Mouse (Mus musculus): Measurements from ENCODE around the gene Pcbp1. TPM values are rescaled to one million over a fixed set of nuclear protein-coding genes. Genes with fewer than 3 reads are reported as not detected.
"Not testable (repeated sequence)": the region's sequence is repeated elsewhere in the genome, so short reads cannot be mapped to it uniquely, and the experiment has no call there.

Pcbp1 gene
- polyA plus RNA-seq (2015; fragmentation: Nextera tagmentation; extraction: Ambion mirVana), result 454 and 479 TPM in 2 replicates

GRCm38 (mm10) chr6:86526032-86526960 lies at the start of gene Pcbp1:
TSS of gene Pcbp1 (minus strand) at chr6:86526321.
- under 1% methylated on average over 106 of the region's 120 CpGs for WGBS
- ATAC-seq (ENCODE audit: low FRiP score, low read depth), result peak; percentile 87
- Histone ChIP-seq H3K27ac (peak within 1 kb of the TSS; percentile 100), H3K36me3 (peaks cover 35% of the 10 kb centered on the region), H3K9ac (peak within 1 kb of the TSS; percentile 99), H3K4me2 (replicated peaks) (peak within 1 kb of the TSS; percentile 91), H3K27me3 (no peaks in the 10 kb centered on the region), H3K9me3 (no peaks in the 10 kb centered on the region), H3K4me3 (peak within 1 kb of the TSS; percentile 99), H3K4me1 (peaks cover 25% of the 10 kb centered on the region)

GRCm38 (mm10) chr6:86574495-86574894 lies 48.4 kb upstream of the Pcbp1 start:
- Histone ChIP-seq H3K4me3 (no peak overlapping the region), H3K4me1 (peaks cover 23% of the 10 kb centered on the region), H3K9ac (no peak overlapping the region), H3K36me3 (no peaks in the 10 kb centered on the region), H3K9me3 (no peaks in the 10 kb centered on the region), H3K4me2 (replicated peaks) (no peak overlapping the region), H3K27ac (no peak overlapping the region), H3K27me3 (no peaks in the 10 kb centered on the region)
- 91% methylated on average over 3 of the region's 3 CpGs for WGBS
- ATAC-seq (ENCODE audit: low FRiP score, low read depth), result no peak

GRCm38 (mm10) chr6:86570830-86571229 lies 44.7 kb upstream of the Pcbp1 start:
- Histone ChIP-seq H3K27me3 (no peaks in the 10 kb centered on the region), H3K4me2 (replicated peaks) (no peak overlapping the region), H3K4me1 (peaks cover 22% of the 10 kb centered on the region), H3K9ac (no peak overlapping the region), H3K36me3 (peaks cover 10% of the 10 kb centered on the region), H3K9me3 (no peaks in the 10 kb centered on the region), H3K4me3 (no peak overlapping the region), H3K27ac (no peak overlapping the region; the same call in 1 of the 2 replicates)
- 57% methylated on average over 9 of the region's 9 CpGs for WGBS
- ATAC-seq (ENCODE audit: low FRiP score, low read depth), result peak; percentile 61; the same call in 1 of the 2 replicates

GRCm38 (mm10) chr6:86569461-86569820 lies 43.3 kb upstream of the Pcbp1 start:
- Histone ChIP-seq H3K27ac (peak overlapping the region; percentile 44; the same call in 1 of the 2 replicates), H3K4me1 (peaks cover 22% of the 10 kb centered on the region), H3K27me3 (no peaks in the 10 kb centered on the region), H3K4me3 (no peak overlapping the region), H3K4me2 (replicated peaks) (no peak overlapping the region), H3K9me3 (no peaks in the 10 kb centered on the region), H3K9ac (no peak overlapping the region), H3K36me3 (peaks cover 23% of the 10 kb centered on the region)
- WGBS, result 38% methylated on average over 3 of the region's 3 CpGs
- ATAC-seq (ENCODE audit: low FRiP score, low read depth), result peak; percentile 44; the same call in 1 of the 2 replicates

GRCm38 (mm10) chr6:86568816-86569460 lies 42.8 kb upstream of the Pcbp1 start:
- Histone ChIP-seq H3K4me1 (peaks cover 22% of the 10 kb centered on the region), H3K4me2 (replicated peaks) (no peak overlapping the region), H3K4me3 (no peak overlapping the region), H3K9me3 (no peaks in the 10 kb centered on the region), H3K36me3 (peaks cover 27% of the 10 kb centered on the region), H3K27me3 (no peaks in the 10 kb centered on the region), H3K27ac (peak overlapping the region; percentile 44; the same call in 1 of the 2 replicates), H3K9ac (no peak overlapping the region)
- ATAC-seq (ENCODE audit: low FRiP score, low read depth), result no peak; the same call in 1 of the 2 replicates
- WGBS, result 53% methylated on average over 3 of the region's 3 CpGs

GRCm38 (mm10) chr6:86565782-86566181 lies 39.7 kb upstream of the Pcbp1 start:
- H3K4me2 ChIP-seq (replicated peaks), result no peak overlapping the region
- no peak overlapping the region for H3K9ac ChIP-seq
- H3K4me3 ChIP-seq, result no peak overlapping the region
- no peak overlapping the region for H3K27ac ChIP-seq
- H3K36me3 ChIP-seq, result peaks cover 54% of the 10 kb centered on the region
- WGBS, result 96% methylated on average over 2 of the region's 2 CpGs
- no peak for ATAC-seq (ENCODE audit: low FRiP score, low read depth)
- peaks cover 13% of the 10 kb centered on the region for H3K4me1 ChIP-seq
- no peaks in the 10 kb centered on the region for H3K9me3 ChIP-seq
- no peaks in the 10 kb centered on the region for H3K27me3 ChIP-seq

GRCm38 (mm10) chr6:86557182-86557581 lies 31.1 kb upstream of the Pcbp1 start:
- H3K4me1 ChIP-seq; H3K27me3 ChIP-seq; ATAC-seq (ENCODE audit: low FRiP score, low read depth); H3K27ac ChIP-seq; H3K4me3 ChIP-seq; H3K9me3 ChIP-seq; H3K4me2 ChIP-seq (replicated peaks); H3K9ac ChIP-seq: not testable (repeated sequence)
- WGBS, result 84% methylated on average over 1 of the region's 1 CpGs
- H3K36me3 ChIP-seq, result peaks cover 72% of the 10 kb centered on the region

- Histone ChIP-seq H3K4me2 (replicated peaks) (no peak overlapping the region), H3K27me3 (no peaks in the 10 kb centered on the region), H3K4me3 (no peak overlapping the region), H3K4me1 (no peaks in the 10 kb centered on the region), H3K36me3 (peaks cover 74% of the 10 kb centered on the region), H3K9me3 (no peaks in the 10 kb centered on the region), H3K27ac (no peak overlapping the region), H3K9ac (no peak overlapping the region)
- WGBS, result 93% methylated on average over 3 of the region's 3 CpGs
- no peak for ATAC-seq (ENCODE audit: low FRiP score, low read depth)
Measured at GRCm38 (mm10) chr6:86556345-86557058, 30.4 kb upstream of the Pcbp1 start.

GRCm38 (mm10) chr6:86550587-86550986 lies 24.5 kb upstream of the Pcbp1 start:
- 83% methylated on average over 1 of the region's 1 CpGs for WGBS
- peaks cover 80% of the 10 kb centered on the region for H3K36me3 ChIP-seq
- H3K27me3 ChIP-seq, result no peaks in the 10 kb centered on the region

GRCm38 (mm10) chr6:86547880-86548367 lies 21.8 kb upstream of the Pcbp1 start:
- ATAC-seq (ENCODE audit: low FRiP score, low read depth), result no peak
- no peak overlapping the region for H3K4me3 ChIP-seq
- no peak overlapping the region for H3K27ac ChIP-seq
- no peaks in the 10 kb centered on the region for H3K9me3 ChIP-seq
- H3K36me3 ChIP-seq, result peaks cover 75% of the 10 kb centered on the region
- H3K27me3 ChIP-seq, result no peaks in the 10 kb centered on the region
- 71% methylated on average over 8 of the region's 8 CpGs for WGBS
- no peak overlapping the region for H3K4me2 ChIP-seq (replicated peaks)
- no peaks in the 10 kb centered on the region for H3K4me1 ChIP-seq
- no peak overlapping the region for H3K9ac ChIP-seq

More at GRCm38 (mm10) chr6:86550587-86550986, 24.5 kb upstream of the Pcbp1 start:
- H3K4me1 ChIP-seq, result no peaks in the 10 kb centered on the region
- no peak overlapping the region for H3K9ac ChIP-seq
- no peak for ATAC-seq (ENCODE audit: low FRiP score, low read depth)
- no peaks in the 10 kb centered on the region for H3K9me3 ChIP-seq
- no peak overlapping the region for H3K4me2 ChIP-seq (replicated peaks)
- H3K4me3 ChIP-seq, result no peak overlapping the region
- no peak overlapping the region for H3K27ac ChIP-seq

GRCm38 (mm10) chr6:86547228-86547755 lies 21.2 kb upstream of the Pcbp1 start:
- Histone ChIP-seq H3K4me2 (replicated peaks) (no peak overlapping the region), H3K36me3 (peaks cover 75% of the 10 kb centered on the region), H3K9ac (no peak overlapping the region), H3K9me3 (no peaks in the 10 kb centered on the region), H3K4me1 (no peaks in the 10 kb centered on the region), H3K27ac (no peak overlapping the region), H3K27me3 (no peaks in the 10 kb centered on the region), H3K4me3 (no peak overlapping the region)
- no peak for ATAC-seq (ENCODE audit: low FRiP score, low read depth)
- WGBS, result 86% methylated on average over 1 of the region's 1 CpGs

Measured in limb, embryonic 13.5 days (tissue).